Mouse (Mus musculus): ENCODE results near the gene Pir. TPM values are rescaled to one million over a fixed set of nuclear protein-coding genes. Genes with fewer than 3 reads are reported as not detected.

Pir gene
- polyA plus RNA-seq, 1 experiment from 2014 or later: 8.1 TPM

DNA sequence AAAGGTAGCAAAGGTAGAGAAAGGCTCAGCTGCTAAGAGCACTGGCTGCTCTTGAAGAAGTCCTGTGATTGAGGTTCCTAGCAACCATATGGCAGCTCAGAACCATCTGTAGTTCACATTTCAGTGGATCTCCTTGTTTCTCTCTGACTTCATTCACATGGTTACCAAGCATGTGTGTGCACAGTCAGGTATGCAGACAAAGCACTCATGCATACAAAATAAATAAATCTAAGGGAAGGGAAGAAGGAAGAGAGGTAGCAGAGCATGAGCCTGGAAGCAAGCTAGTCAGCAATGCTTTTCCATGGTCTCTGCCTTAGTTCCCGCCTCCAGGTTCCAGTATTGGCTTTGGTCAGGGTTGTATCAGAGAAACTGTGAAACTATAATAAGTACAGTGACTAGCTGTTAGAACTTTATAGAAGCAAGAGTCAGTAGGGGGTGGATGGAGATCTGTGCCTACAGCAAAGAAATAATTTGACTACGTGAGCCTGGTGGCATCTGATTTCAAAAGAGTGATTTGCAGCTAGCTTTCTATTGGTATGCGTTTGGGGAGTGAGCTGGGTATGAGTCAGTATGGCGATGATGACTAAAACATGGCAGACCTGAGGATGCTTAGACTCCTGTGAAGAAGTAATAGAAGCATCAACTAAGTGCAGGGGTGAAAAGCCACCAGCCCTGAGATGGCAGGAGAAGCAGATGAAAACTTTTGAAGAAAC lies 96.1 kb downstream of the Pir start:
- H3K9me3 ChIP-seq (replicated peaks): no peaks in the 10 kb centered on the region
- no peaks in the 10 kb centered on the region for H3K36me3 ChIP-seq
- H3K4me1 ChIP-seq: no peaks in the 10 kb centered on the region
- WGBS: 90% methylated on average over 4 of the region's 4 CpGs
- no peak overlapping the region for H3K27ac ChIP-seq
- peaks cover 28% of the 10 kb centered on the region for H3K27me3 ChIP-seq (ENCODE audit: low read depth, poor library complexity, severe bottlenecking)
- DNase-seq (ENCODE audit: low spot score): no peak
- no peak overlapping the region for H3K4me3 ChIP-seq

- H3K27me3 ChIP-seq (ENCODE audit: low read depth, poor library complexity, severe bottlenecking): peaks cover 25% of the 10 kb centered on the region
- H3K9me3 ChIP-seq (replicated peaks): no peaks in the 10 kb centered on the region
- WGBS: 88% methylated on average over 3 of the region's 3 CpGs
- H3K27ac ChIP-seq: no peak overlapping the region
- no peak for DNase-seq (ENCODE audit: low spot score)
- no peak overlapping the region for H3K4me3 ChIP-seq
- H3K36me3 ChIP-seq: no peaks in the 10 kb centered on the region
- 0 out of 2 replicates have a peak, but pooled peaks cover 3% of the 10 kb centered on the region for H3K4me1 ChIP-seq
Observed at GRCm38 (mm10) chrX:164370576-164370975, 101.4 kb downstream of the Pir start.

- Histone ChIP-seq H3K9me3 (replicated peaks) (no peaks in the 10 kb centered on the region), H3K36me3 (no peaks in the 10 kb centered on the region), H3K27me3 (ENCODE audit: low read depth, poor library complexity, severe bottlenecking) (peaks cover 41% of the 10 kb centered on the region), H3K4me1 (0 out of 2 replicates have a peak, but pooled peaks cover 3% of the 10 kb centered on the region), H3K27ac (peak within 1 kb of the TSS; percentile 61), H3K4me3 (peak within 1 kb of the TSS; percentile 29)
- no peak for DNase-seq (ENCODE audit: low spot score)
- WGBS: 28% methylated on average over 3 of the region's 3 CpGs
Observed at GRCm38 (mm10) chrX:164373081-164373480, 103.9 kb downstream of the Pir start, which contains the start of gene Vegfd. Vegfd (plus strand) TSS chrX:164373378.

DNA sequence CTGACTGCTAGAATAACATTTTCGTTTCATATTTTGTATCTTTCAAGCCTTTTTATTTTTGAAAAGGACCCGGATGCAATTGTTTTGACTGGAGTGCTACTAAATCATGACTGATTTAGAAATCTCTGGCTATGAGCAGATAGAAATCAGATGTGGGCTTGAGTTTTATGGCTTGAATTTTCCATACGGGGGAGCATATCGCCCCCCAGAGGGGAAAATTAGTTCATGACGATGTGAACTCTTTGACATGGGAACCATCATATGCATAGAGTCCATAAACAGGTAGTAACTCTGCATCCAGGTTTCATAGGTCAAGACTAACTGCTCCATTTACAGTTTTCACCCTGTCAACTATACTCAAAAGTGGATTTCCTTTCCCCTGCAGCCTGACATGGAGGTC lies 105.4 kb downstream of the Pir start:
- H3K4me1 ChIP-seq: 0 out of 2 replicates have a peak, but pooled peaks cover 3% of the 10 kb centered on the region
- H3K9me3 ChIP-seq (replicated peaks): no peaks in the 10 kb centered on the region
- H3K4me3 ChIP-seq: peak overlapping the region; percentile 29
- H3K27ac ChIP-seq: peak overlapping the region; percentile 61; the same call in 1 of the 2 replicates
- WGBS: 39% methylated on average over 5 of the region's 5 CpGs
- peaks cover 56% of the 10 kb centered on the region for H3K27me3 ChIP-seq (ENCODE audit: low read depth, poor library complexity, severe bottlenecking)
- no peaks in the 10 kb centered on the region for H3K36me3 ChIP-seq
- DNase-seq (ENCODE audit: low spot score): no peak

DNA sequence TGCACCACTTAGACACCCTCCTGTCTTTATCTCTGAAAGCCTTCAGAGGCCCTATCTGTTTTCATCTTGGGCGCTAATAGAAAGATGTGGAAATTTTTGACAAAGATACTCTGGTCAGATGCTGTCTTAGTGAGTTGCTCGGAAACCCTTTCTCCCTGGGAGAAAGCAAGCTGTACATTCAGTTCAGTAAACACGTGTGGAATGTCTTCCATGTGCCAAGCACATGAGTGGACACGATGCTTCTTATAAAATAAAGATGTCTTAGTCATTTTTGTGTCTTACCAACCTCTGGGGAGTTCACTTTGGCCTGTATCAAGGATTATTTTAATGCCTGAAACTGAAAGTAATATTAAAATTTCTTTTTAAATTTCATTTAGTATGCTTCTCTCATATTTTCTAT lies 110.5 kb downstream of the Pir start:
- no peaks in the 10 kb centered on the region for H3K36me3 ChIP-seq
- 88% methylated on average over 4 of the region's 4 CpGs for WGBS
- 0 out of 2 replicates have a peak, but pooled peaks cover 5% of the 10 kb centered on the region for H3K4me1 ChIP-seq
- no peak overlapping the region for H3K27ac ChIP-seq
- peaks cover 81% of the 10 kb centered on the region for H3K27me3 ChIP-seq (ENCODE audit: low read depth, poor library complexity, severe bottlenecking)
- no peaks in the 10 kb centered on the region for H3K9me3 ChIP-seq (replicated peaks)
- no peak for DNase-seq (ENCODE audit: low spot score)
- no peak overlapping the region for H3K4me3 ChIP-seq

DNA sequence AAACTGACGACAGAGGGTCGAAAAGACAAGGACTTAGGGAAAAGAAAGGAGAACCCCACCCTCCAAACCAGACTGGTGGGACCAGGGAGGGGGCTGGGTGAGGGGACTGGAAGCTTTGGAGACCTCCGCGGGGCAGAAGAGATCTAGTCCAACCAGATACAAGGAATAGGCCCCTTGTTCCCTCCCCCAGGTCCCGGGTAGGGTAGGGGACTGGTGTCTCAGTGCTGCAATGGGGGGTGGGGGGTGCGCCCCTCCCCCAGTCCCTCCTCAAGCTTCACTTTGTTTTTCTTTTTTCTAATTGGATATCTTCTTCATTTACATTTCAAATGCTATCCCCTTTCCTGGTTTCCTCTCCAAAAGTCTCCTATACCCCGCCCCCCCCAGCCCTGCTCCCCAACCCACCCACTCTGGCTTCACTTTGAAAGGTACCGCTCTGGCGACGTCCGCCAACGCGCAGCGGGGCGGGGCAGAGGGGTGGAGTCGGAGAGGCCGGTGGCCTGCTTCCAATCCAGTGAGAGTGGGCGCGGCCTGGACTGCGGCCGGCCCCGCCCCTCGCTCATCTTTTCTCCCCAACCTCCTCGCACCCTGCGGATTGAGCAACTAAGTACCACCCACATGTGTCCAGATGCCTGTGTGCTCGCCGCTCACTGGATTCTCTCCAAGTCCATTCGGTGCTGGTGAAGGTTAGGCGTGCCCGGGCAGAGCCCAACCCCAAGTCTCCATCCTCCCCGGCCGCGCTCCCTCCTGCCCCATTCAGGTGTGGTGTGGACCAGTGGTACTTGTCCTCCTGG lies 112.6 kb downstream of the Pir start:
- 10% methylated on average over 33 of the region's 33 CpGs for WGBS
- no peaks in the 10 kb centered on the region for H3K9me3 ChIP-seq (replicated peaks)
- H3K4me1 ChIP-seq: 0 out of 2 replicates have a peak, but pooled peaks cover 2% of the 10 kb centered on the region
- H3K36me3 ChIP-seq: no peaks in the 10 kb centered on the region
- peaks cover 86% of the 10 kb centered on the region for H3K27me3 ChIP-seq (ENCODE audit: low read depth, poor library complexity, severe bottlenecking)
- DNase-seq (ENCODE audit: low spot score): peak; percentile 85
- H3K27ac ChIP-seq: peak overlapping the region; percentile 79
- H3K4me3 ChIP-seq: peak overlapping the region; percentile 50

GRCm38 (mm10) chrX:164394091-164394490 lies 124.9 kb downstream of the Pir start:
- H3K36me3 ChIP-seq: 0 out of 2 replicates have a peak, but pooled peaks cover 2% of the 10 kb centered on the region
- H3K4me3 ChIP-seq: no peak overlapping the region
- H3K4me1 ChIP-seq: no peaks in the 10 kb centered on the region
- no peak overlapping the region for H3K27ac ChIP-seq
- no peak for DNase-seq (ENCODE audit: low spot score)
- peaks cover 72% of the 10 kb centered on the region for H3K27me3 ChIP-seq (ENCODE audit: low read depth, poor library complexity, severe bottlenecking)
- WGBS: 88% methylated on average over 4 of the region's 4 CpGs
- no peaks in the 10 kb centered on the region for H3K9me3 ChIP-seq (replicated peaks)

DNA sequence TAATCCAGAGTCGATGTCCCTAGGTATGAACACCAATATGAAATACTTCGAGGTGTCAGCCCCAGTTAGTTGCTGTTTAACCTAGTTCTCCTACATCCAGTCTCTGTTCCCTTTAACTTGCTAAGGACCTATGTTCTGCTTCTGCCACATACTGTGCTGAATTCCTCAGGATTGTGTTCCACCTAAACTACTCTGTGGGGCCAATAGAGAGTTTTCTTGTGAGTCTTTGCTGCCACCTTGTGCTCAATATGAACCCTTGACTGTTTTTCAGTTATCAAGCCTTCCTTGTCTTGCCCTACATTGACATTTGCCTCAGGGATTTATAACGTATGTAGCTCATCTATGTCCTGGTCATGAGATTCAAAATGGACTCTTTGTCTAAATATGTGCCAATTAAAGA lies 129.3 kb downstream of the Pir start:
- 73% methylated on average over 3 of the region's 3 CpGs for WGBS
- 0 out of 2 replicates have a peak, but pooled peaks cover 2% of the 10 kb centered on the region for H3K36me3 ChIP-seq
- no peak overlapping the region for H3K27ac ChIP-seq
- H3K27me3 ChIP-seq (ENCODE audit: low read depth, poor library complexity, severe bottlenecking): peaks cover 74% of the 10 kb centered on the region
- no peak for DNase-seq (ENCODE audit: low spot score)
- no peaks in the 10 kb centered on the region for H3K9me3 ChIP-seq (replicated peaks)
- H3K4me3 ChIP-seq: no peak overlapping the region
- H3K4me1 ChIP-seq: no peaks in the 10 kb centered on the region

DNA sequence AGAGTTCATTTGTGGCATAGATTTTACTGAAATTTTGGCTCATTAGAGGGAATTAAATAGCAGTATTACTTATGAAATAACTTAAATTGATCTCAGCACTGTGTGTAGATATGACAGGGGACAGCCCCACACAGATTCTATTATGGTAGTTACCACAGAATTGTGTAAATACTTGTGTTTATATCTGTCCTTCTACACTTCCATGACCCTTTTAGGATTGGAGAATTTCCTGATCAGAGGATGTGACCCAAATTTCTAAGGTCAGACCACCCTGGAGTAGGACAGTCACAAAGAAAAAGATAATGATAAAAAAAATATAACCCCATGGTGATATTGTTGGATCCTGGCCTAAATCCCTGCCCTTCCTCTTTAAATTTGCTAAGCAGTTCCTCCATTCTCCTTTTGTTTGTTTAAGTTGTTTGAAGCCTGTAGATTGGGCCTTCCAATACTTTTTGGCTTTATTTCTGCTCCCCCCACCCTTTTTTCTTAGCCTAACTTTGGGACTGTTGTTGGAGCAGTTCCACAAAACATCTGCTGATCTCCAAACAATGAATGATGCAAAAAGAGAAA lies 136.0 kb downstream of the Pir start:
- H3K9me3 ChIP-seq (replicated peaks): no peaks in the 10 kb centered on the region
- peaks cover 75% of the 10 kb centered on the region for H3K27me3 ChIP-seq (ENCODE audit: low read depth, poor library complexity, severe bottlenecking)
- no peaks in the 10 kb centered on the region for H3K4me1 ChIP-seq
- H3K36me3 ChIP-seq: no peaks in the 10 kb centered on the region
- DNase-seq (ENCODE audit: low spot score): no peak
- H3K4me3 ChIP-seq: no peak overlapping the region
- no peak overlapping the region for H3K27ac ChIP-seq

DNA sequence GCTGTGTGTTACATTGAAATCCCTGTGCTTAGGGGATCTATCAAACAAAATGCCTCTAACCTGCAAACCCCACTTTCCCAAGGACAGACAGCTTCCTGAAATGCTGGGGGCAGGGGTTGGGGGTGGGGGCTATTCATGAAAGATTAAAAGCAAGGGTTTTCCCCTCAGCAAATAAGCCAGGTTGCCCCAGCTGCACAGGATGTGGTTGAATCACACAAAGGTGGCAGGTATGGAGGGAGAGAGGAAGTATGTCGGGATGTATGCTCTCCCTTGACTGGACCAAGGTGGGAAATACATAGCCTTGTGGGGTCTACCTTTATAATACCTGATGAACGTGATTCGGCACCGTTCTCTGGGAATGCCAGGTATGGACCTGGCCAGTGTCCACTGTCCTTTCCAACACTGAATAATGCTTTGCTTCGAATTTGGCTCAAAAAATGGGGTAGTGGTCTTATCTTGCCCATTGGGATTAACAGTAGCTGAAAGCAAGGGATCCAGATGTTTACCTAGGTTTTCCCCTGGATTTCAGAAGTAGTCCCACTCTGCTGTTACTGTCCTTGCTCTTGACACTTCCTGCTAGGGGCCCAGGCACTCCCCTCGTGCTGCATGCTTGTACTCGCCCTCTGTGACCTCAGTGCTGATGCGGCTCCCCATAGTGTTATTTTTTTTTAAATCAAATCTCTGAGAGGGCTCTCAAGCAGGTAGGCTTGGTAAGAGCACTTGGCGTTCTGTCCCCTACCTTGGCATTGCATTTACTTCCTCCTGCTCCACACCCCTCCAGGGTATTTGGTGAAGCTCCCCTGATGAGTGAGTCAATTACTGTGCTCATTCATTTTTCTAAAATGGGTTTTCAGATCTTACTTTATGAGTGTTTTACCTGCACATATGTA lies 137.2 kb downstream of the Pir start:
- H3K4me3 ChIP-seq: no peak overlapping the region
- H3K27ac ChIP-seq: no peak overlapping the region
- no peaks in the 10 kb centered on the region for H3K36me3 ChIP-seq
- H3K9me3 ChIP-seq (replicated peaks): no peaks in the 10 kb centered on the region
- WGBS: 77% methylated on average over 9 of the region's 9 CpGs
- H3K4me1 ChIP-seq: no peaks in the 10 kb centered on the region
- no peak for DNase-seq (ENCODE audit: low spot score)
- peaks cover 87% of the 10 kb centered on the region for H3K27me3 ChIP-seq (ENCODE audit: low read depth, poor library complexity, severe bottlenecking)

GRCm38 (mm10) chrX:164408301-164408927 lies 139.2 kb downstream of the Pir start:
- Histone ChIP-seq H3K4me1 (no peaks in the 10 kb centered on the region), H3K27ac (no peak overlapping the region), H3K27me3 (ENCODE audit: low read depth, poor library complexity, severe bottlenecking) (peaks cover 87% of the 10 kb centered on the region), H3K9me3 (replicated peaks) (no peaks in the 10 kb centered on the region), H3K36me3 (no peaks in the 10 kb centered on the region), H3K4me3 (no peak overlapping the region)
- DNase-seq (ENCODE audit: low spot score): no peak
- WGBS: 84% methylated on average over 3 of the region's 3 CpGs

- Histone ChIP-seq H3K4me3 (no peak overlapping the region), H3K27ac (no peak overlapping the region), H3K27me3 (ENCODE audit: low read depth, poor library complexity, severe bottlenecking) (peaks cover 97% of the 10 kb centered on the region), H3K4me1 (no peaks in the 10 kb centered on the region), H3K9me3 (replicated peaks) (no peaks in the 10 kb centered on the region), H3K36me3 (no peaks in the 10 kb centered on the region)
- DNase-seq (ENCODE audit: low spot score): no peak
- WGBS: 90% methylated on average over 1 of the region's 1 CpGs
Observed at GRCm38 (mm10) chrX:164410562-164410961, 141.4 kb downstream of the Pir start.
